Comparison of ENCODE assay signal across 9 mouse cellular contexts in genomic region chr15:98807895-98808650, GRCm38 (mm10). TPM values are rescaled to one million over a fixed set of nuclear protein-coding genes. Genes with fewer than 3 reads are reported as not detected.
DNase-seq lines count a peak whose midpoint lies in the region; ATAC-seq and TF ChIP-seq lines count a peak whose summit lies in the region.
"Had no signal": no experiment of that assay in that cellular context is flagged by ENCODE, and none has a peak within 500 bp of the region (broad histone marks: within the 10 kb centered on the region; RNA-seq: fewer than 3 reads in every experiment).

No protein-coding gene starts in this region.

- peak; percentile 26; the same call in 1 of the 2 replicates for ATAC-seq in lung, embryonic 14.5 days (ENCODE audit: insufficient read depth)
- ATAC-seq in heart, embryonic 11.5 days (replicated peaks; ENCODE audit: insufficient number of reproducible peaks, low FRiP score, low TSS enrichment): peak; percentile 20; the same call in 1 of the 2 replicates
- ATAC-seq in stomach, embryonic 16.5 days (ENCODE audit: insufficient read depth, low FRiP score): no peak

- H3K9me3 ChIP-seq in lung, embryonic 14.5 days (ENCODE audit: low read depth, low read length): no peaks in the 10 kb centered on the region
- H3K9me3 ChIP-seq in heart, embryonic 11.5 days (replicated peaks; ENCODE audit: control insufficient read depth, low read length): no peaks in the 10 kb centered on the region
- H3K9me3 ChIP-seq in stomach, embryonic 16.5 days (replicated peaks; ENCODE audit: control insufficient read depth, low read length): no peaks in the 10 kb centered on the region

- H3K36me3 ChIP-seq in lung, embryonic 14.5 days (ENCODE audit: insufficient read depth): peaks cover 20% of the 10 kb centered on the region
- H3K36me3 ChIP-seq in heart, embryonic 11.5 days (ENCODE audit: control insufficient read depth, insufficient read depth, low read length): peaks cover 9% of the 10 kb centered on the region
- peaks cover 4% of the 10 kb centered on the region; the same call in 1 of the 2 replicates for H3K36me3 ChIP-seq in stomach, embryonic 16.5 days (ENCODE audit: control insufficient read depth, insufficient read depth, low read length)

- peak overlapping the region; percentile 33; the same call in 1 of the 2 replicates for H3K9ac ChIP-seq in lung, embryonic 14.5 days
- H3K9ac ChIP-seq in heart, embryonic 11.5 days (ENCODE audit: low read depth, low read length): no peak overlapping the region
- H3K9ac ChIP-seq in stomach, embryonic 16.5 days (ENCODE audit: low read length): peak overlapping the region; percentile 66

- TF ChIP-seq CTCF in lung, embryonic 14.5 days (IDR thresholded peaks at IDR 0.05; ENCODE audit: low read depth): no peak

- 1% methylated on average over 34 of the region's 34 CpGs for WGBS in lung, embryonic 14.5 days
- WGBS in heart, embryonic 11.5 days (ENCODE audit: insufficient replicate concordance): 2% methylated on average over 25 of the region's 34 CpGs
- 1% methylated on average over 34 of the region's 34 CpGs for WGBS in stomach, embryonic 16.5 days

- peak overlapping the region; percentile 76 for H3K4me2 ChIP-seq in lung, embryonic 14.5 days
- peak overlapping the region; percentile 74 for H3K4me2 ChIP-seq in heart, embryonic 11.5 days
- peak overlapping the region; percentile 66 for H3K4me2 ChIP-seq in stomach, embryonic 16.5 days (ENCODE audit: low read depth, low read length)

- H3K4me3 ChIP-seq in lung, embryonic 14.5 days (ENCODE audit: low read depth, low read length): peak overlapping the region; percentile 45
- H3K4me3 ChIP-seq in heart, embryonic 11.5 days (ENCODE audit: low read depth, low read length): peak overlapping the region; percentile 41
- peak overlapping the region; percentile 45 for H3K4me3 ChIP-seq in stomach, embryonic 16.5 days (replicated peaks; ENCODE audit: low read length)

- peaks cover 9% of the 10 kb centered on the region; the same call in 1 of the 2 replicates for H3K4me1 ChIP-seq in lung, embryonic 14.5 days (ENCODE audit: insufficient read depth)
- peaks cover 48% of the 10 kb centered on the region for H3K4me1 ChIP-seq in heart, embryonic 11.5 days (ENCODE audit: control insufficient read depth, insufficient read depth, low read length)
- H3K4me1 ChIP-seq in stomach, embryonic 16.5 days (ENCODE audit: control insufficient read depth, insufficient read depth, low read length): peaks cover 17% of the 10 kb centered on the region

- DNase-seq in lung, embryonic 14.5 days: peak; percentile 63
- no peak for DNase-seq in lung, postnatal 25 days (ENCODE audit: low spot score)
- peak; percentile 47 for DNase-seq in adrenal gland, postnatal 25 days
- peak; percentile 78 to 83 for DNase-seq in layer of hippocampus, adult 8-10 months (ENCODE audit: low spot score in 2 of 2)
- DNase-seq in lung, postnatal 14 days: peak; percentile 46
- no peak for DNase-seq in ovary, adult 18-20 months (ENCODE audit: low spot score)

- peaks cover 71% of the 10 kb centered on the region for H3K27me3 ChIP-seq in lung, embryonic 14.5 days (ENCODE audit: insufficient read depth, low read length)
- peaks cover 70% of the 10 kb centered on the region for H3K27me3 ChIP-seq in heart, embryonic 11.5 days (ENCODE audit: control insufficient read depth, insufficient read depth, low read length)
- H3K27me3 ChIP-seq in stomach, embryonic 16.5 days (ENCODE audit: control insufficient read depth, insufficient read depth, low read length): peaks cover 67% of the 10 kb centered on the region

- H3K27ac ChIP-seq in lung, embryonic 14.5 days (ENCODE audit: low read depth): no peak overlapping the region
- no peak overlapping the region for H3K27ac ChIP-seq in heart, embryonic 11.5 days (ENCODE audit: low read depth, low read length)
- no peak overlapping the region for H3K27ac ChIP-seq in stomach, embryonic 16.5 days (ENCODE audit: low read length)

RNA-seq across cellular contexts. Expression of gene Ddn, which starts 1.2 kb away (rescaled TPM):
- polyA plus RNA-seq in lung, embryonic 14.5 days (2014; fragmentation: Nextera tagmentation; extraction: Ambion mirVana): 0.04 and 0.12 TPM in 2 replicates
- 0.09 and 0.24 TPM in 2 replicates for total RNA-seq in adrenal gland, postnatal 25 days (2021)
- 0.11 and 0.25 TPM in 2 replicates for polyA plus RNA-seq in heart, embryonic 11.5 days (2014; fragmentation: Nextera tagmentation; extraction: Ambion mirVana)
- 1,000 to 10,000 TPM; 1,258 to 1,383 (median 1,345) TPM for total RNA-seq in layer of hippocampus, adult 8-10 months (2022)
- polyA plus RNA-seq in stomach, embryonic 16.5 days (2015; fragmentation: Nextera tagmentation; extraction: Ambion mirVana): not detected in 2 replicates

RNA-seq across cellular contexts. Expression of gene Wnt1, which starts 18.4 kb away (rescaled TPM):
- polyA plus RNA-seq in lung, embryonic 14.5 days (2014; fragmentation: Nextera tagmentation; extraction: Ambion mirVana): not detected in 2 replicates
- total RNA-seq in adrenal gland, postnatal 25 days (2021): not detected in 2 replicates
- polyA plus RNA-seq in heart, embryonic 11.5 days (2014; fragmentation: Nextera tagmentation; extraction: Ambion mirVana): not detected in 2 replicates
- total RNA-seq in layer of hippocampus, adult 8-10 months (2022): not detected
- polyA plus RNA-seq in stomach, embryonic 16.5 days (2015; fragmentation: Nextera tagmentation; extraction: Ambion mirVana): not detected in 2 replicates
- polyA plus RNA-seq: gonadal fat pad, adult 2 months had no signal

RNA-seq across cellular contexts. Expression of gene Prkag1, which starts 23.2 kb away (rescaled TPM):
- 93.4 and 93.7 TPM in 2 replicates for polyA plus RNA-seq in lung, embryonic 14.5 days (2014; fragmentation: Nextera tagmentation; extraction: Ambion mirVana)
- 60.4 and 78.6 TPM in 2 replicates for total RNA-seq in adrenal gland, postnatal 25 days (2021)
- polyA plus RNA-seq in heart, embryonic 11.5 days (2014; fragmentation: Nextera tagmentation; extraction: Ambion mirVana): 72.1 and 74.7 TPM in 2 replicates
- 10 to 100 TPM; 49.0 to 55.2 (median 50.2) TPM for total RNA-seq in layer of hippocampus, adult 8-10 months (2022)
- polyA plus RNA-seq in stomach, embryonic 16.5 days (2015; fragmentation: Nextera tagmentation; extraction: Ambion mirVana): 85.4 and 86.4 TPM in 2 replicates

RNA-seq across cellular contexts. Expression of gene Wnt10b, which starts 30.1 kb away (rescaled TPM):
- 0.11 TPM in 1 of 2 replicates, not detected in the other for polyA plus RNA-seq in lung, embryonic 14.5 days (2014; fragmentation: Nextera tagmentation; extraction: Ambion mirVana)
- 0.43 and 0.55 TPM in 2 replicates for total RNA-seq in adrenal gland, postnatal 25 days (2021)
- not detected in 2 replicates for polyA plus RNA-seq in heart, embryonic 11.5 days (2014; fragmentation: Nextera tagmentation; extraction: Ambion mirVana)
- total RNA-seq in layer of hippocampus, adult 8-10 months (2022): under 1 TPM; 0.16 to 0.59 (median 0.41) TPM
- polyA plus RNA-seq in stomach, embryonic 16.5 days (2015; fragmentation: Nextera tagmentation; extraction: Ambion mirVana): 0.14 TPM in 1 of 2 replicates, not detected in the other

RNA-seq across cellular contexts. Expression of gene Arf3, which starts 45.1 kb away (rescaled TPM):
- polyA plus RNA-seq in lung, embryonic 14.5 days (2014; fragmentation: Nextera tagmentation; extraction: Ambion mirVana): 35.4 and 42.5 TPM in 2 replicates
- 118 and 138 TPM in 2 replicates for total RNA-seq in adrenal gland, postnatal 25 days (2021)
- 22.8 and 30.7 TPM in 2 replicates for polyA plus RNA-seq in heart, embryonic 11.5 days (2014; fragmentation: Nextera tagmentation; extraction: Ambion mirVana)
- total RNA-seq in layer of hippocampus, adult 8-10 months (2022): 100 to 1,000 TPM; 730 to 835 (median 787) TPM
- polyA plus RNA-seq in stomach, embryonic 16.5 days (2015; fragmentation: Nextera tagmentation; extraction: Ambion mirVana): 38.0 and 38.9 TPM in 2 replicates

Comparison
In these comparisons a context has a peak if more than half of its experiments do, and no peak if none do; other contexts are left out.
1. DNase-seq: peak in lung, embryonic 14.5 days (single experiment), adrenal gland, postnatal 25 days (single experiment), layer of hippocampus, adult 8-10 months (2 of 2) and lung, postnatal 14 days (single experiment); none in lung, postnatal 25 days (single experiment) and ovary, adult 18-20 months (single experiment).
2. Peak in every context shown above with its lines, with median percentiles within 50 percentile points of each other: H3K4me2 ChIP-seq and H3K4me3 ChIP-seq.